Mouse (Mus musculus): Measurements from ENCODE around the gene Tmem82. TPM values are rescaled to one million over a fixed set of nuclear protein-coding genes. Genes with fewer than 3 reads are reported as not detected.

The Tmem82 gene
- polyA plus RNA-seq, 1 experiment from 2014 or later = not detected

DNA sequence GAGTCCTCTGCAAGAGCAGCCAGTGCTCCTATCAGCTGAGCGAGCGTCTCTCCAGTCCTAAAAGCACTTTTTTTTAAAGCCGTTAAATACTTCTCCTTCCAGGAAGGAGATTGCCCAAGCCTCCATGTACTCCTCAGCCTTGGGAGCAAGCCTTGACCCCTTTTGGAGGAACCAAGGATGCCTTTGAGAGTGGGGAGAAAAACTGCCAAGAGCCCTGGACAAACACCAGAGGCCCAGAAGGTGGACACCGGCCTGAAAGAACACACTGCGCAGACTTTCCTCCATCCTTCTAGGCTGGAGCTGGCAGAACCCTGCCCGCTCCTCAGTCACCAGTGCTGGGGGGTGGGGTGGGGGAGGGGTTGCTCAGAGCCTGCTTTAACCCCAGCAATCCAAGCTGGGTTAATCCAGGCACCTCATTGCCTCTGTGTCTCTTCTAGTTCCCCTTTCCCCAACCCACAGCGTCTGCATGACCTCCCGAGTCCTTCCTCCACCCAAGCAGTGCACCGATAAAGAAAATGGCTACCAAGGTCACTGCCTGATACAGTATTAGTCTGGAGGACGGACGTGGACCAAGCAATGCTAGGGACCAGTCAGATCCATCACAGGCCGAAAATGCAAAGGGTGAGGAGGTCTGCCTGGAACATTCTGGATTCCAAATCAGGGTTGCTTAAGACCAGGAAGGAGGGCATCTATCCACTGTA is 37.6 kb upstream of the Tmem82 start:
- DNase-seq (ENCODE audit: low spot score) = no peak
- no peaks in the 10 kb centered on the region for H3K27me3 ChIP-seq (ENCODE audit: control insufficient read depth, insufficient read depth, low read length)
- no peak overlapping the region for H3K9ac ChIP-seq
- no peak overlapping the region for H3K4me2 ChIP-seq (replicated peaks)
- H3K36me3 ChIP-seq (replicated peaks; ENCODE audit: control insufficient read depth, insufficient read depth) = peaks cover 30% of the 10 kb centered on the region
- 90% methylated on average over 12 of the region's 12 CpGs for WGBS
- ATAC-seq (ENCODE audit: low FRiP score) = no peak
- H3K4me1 ChIP-seq (replicated peaks; ENCODE audit: control insufficient read depth, insufficient read depth, low read length) = 0 out of 2 replicates have a peak, but pooled peaks cover 3% of the 10 kb centered on the region
- H3K9me3 ChIP-seq (ENCODE audit: control insufficient read depth, low read length) = no peaks in the 10 kb centered on the region
- no peak overlapping the region for H3K27ac ChIP-seq
- H3K4me3 ChIP-seq (replicated peaks; ENCODE audit: low read length) = no peak overlapping the region

GRCm38 (mm10) chr4:141654509-141654908 is 36.1 kb upstream of the Tmem82 start:
- Histone ChIP-seq H3K9me3 (ENCODE audit: control insufficient read depth, low read length) (no peaks in the 10 kb centered on the region), H3K27ac (peak overlapping the region; percentile 43; the same call in 1 of the 2 replicates), H3K4me1 (replicated peaks; ENCODE audit: control insufficient read depth, insufficient read depth, low read length) (0 out of 2 replicates have a peak, but pooled peaks cover 3% of the 10 kb centered on the region), H3K27me3 (ENCODE audit: control insufficient read depth, insufficient read depth, low read length) (no peaks in the 10 kb centered on the region), H3K4me2 (replicated peaks) (no peak overlapping the region), H3K9ac (no peak overlapping the region), H3K4me3 (replicated peaks; ENCODE audit: low read length) (no peak overlapping the region), H3K36me3 (replicated peaks; ENCODE audit: control insufficient read depth, insufficient read depth) (peaks cover 17% of the 10 kb centered on the region)
- no peak for ATAC-seq (ENCODE audit: low FRiP score)
- 86% methylated on average over 6 of the region's 6 CpGs for WGBS
- DNase-seq (ENCODE audit: low spot score) = no peak

DNA sequence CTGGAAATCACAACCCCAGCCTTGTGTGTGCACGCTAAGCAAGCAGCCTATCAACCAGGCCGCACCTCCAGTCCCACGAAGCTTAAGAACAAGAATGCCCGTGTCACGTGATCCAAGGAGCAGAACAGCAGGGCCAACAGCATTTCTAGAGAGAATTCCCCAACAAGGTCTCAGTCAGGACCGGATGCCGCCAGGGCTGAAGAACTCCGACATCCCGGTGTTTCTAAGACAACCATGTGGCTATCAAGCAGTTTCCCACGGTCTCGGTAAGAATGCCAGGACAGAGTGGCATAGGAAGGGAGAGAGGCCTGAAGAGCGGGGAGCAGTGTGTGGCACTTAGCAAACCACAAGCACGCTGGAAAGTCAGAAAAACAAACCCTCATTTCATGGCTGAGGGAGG is 35.4 kb upstream of the Tmem82 start:
- Histone ChIP-seq H3K9ac (no peak overlapping the region), H3K4me2 (replicated peaks) (no peak overlapping the region), H3K27ac (peak overlapping the region; percentile 43; the same call in 1 of the 2 replicates), H3K4me1 (replicated peaks; ENCODE audit: control insufficient read depth, insufficient read depth, low read length) (peaks cover 3% of the 10 kb centered on the region; the same call in 1 of the 2 replicates), H3K27me3 (ENCODE audit: control insufficient read depth, insufficient read depth, low read length) (no peaks in the 10 kb centered on the region), H3K36me3 (replicated peaks; ENCODE audit: control insufficient read depth, insufficient read depth) (peaks cover 17% of the 10 kb centered on the region), H3K9me3 (ENCODE audit: control insufficient read depth, low read length) (no peaks in the 10 kb centered on the region), H3K4me3 (replicated peaks; ENCODE audit: low read length) (no peak overlapping the region)
- 83% methylated on average over 13 of the region's 13 CpGs for WGBS
- ATAC-seq (ENCODE audit: low FRiP score) = no peak
- DNase-seq (ENCODE audit: low spot score) = no peak

DNA sequence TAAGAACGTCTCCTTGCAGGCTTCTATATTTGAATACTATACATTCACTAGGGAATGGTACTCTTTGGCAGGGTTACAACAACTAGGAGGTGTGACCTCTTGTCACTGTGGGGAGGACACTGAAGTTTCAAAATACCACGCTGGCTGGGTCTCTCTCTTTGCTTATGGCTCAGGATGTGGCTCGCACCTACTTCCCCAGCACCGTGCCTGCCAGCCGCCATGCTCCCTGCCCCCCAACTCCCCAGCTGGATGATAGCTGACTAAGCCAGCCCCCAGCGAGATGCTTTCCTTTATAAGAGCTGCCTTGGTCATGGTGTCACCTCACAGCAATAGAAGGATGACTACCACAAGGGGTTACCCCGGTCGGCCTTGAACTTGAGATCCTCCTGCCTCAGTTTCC is 34.6 kb upstream of the Tmem82 start:
- H3K27me3 ChIP-seq (ENCODE audit: control insufficient read depth, insufficient read depth, low read length) = no peaks in the 10 kb centered on the region
- no peaks in the 10 kb centered on the region for H3K9me3 ChIP-seq (ENCODE audit: control insufficient read depth, low read length)
- no peak overlapping the region for H3K27ac ChIP-seq
- 92% methylated on average over 8 of the region's 8 CpGs for whole genome bisulfite sequencing
- no peak overlapping the region for H3K9ac ChIP-seq
- DNase-seq (ENCODE audit: low spot score) (no peak), ATAC-seq (ENCODE audit: low FRiP score) (no peak)
- H3K4me2 ChIP-seq (replicated peaks) = no peak overlapping the region
- no peak overlapping the region for H3K4me3 ChIP-seq (replicated peaks; ENCODE audit: low read length)
- peaks cover 3% of the 10 kb centered on the region; the same call in 1 of the 2 replicates for H3K4me1 ChIP-seq (replicated peaks; ENCODE audit: control insufficient read depth, insufficient read depth, low read length)
- peaks cover 17% of the 10 kb centered on the region for H3K36me3 ChIP-seq (replicated peaks; ENCODE audit: control insufficient read depth, insufficient read depth)

GRCm38 (mm10) chr4:141651944-141652343 is 33.5 kb upstream of the Tmem82 start:
- ATAC-seq (ENCODE audit: low FRiP score) (no peak), DNase-seq (ENCODE audit: low spot score) (no peak)
- Histone ChIP-seq H3K4me3 (replicated peaks; ENCODE audit: low read length) (no peak overlapping the region), H3K27ac (no peak overlapping the region), H3K4me1 (replicated peaks; ENCODE audit: control insufficient read depth, insufficient read depth, low read length) (peaks cover 3% of the 10 kb centered on the region; the same call in 1 of the 2 replicates), H3K4me2 (replicated peaks) (no peak overlapping the region), H3K36me3 (replicated peaks; ENCODE audit: control insufficient read depth, insufficient read depth) (peaks cover 17% of the 10 kb centered on the region), H3K9me3 (ENCODE audit: control insufficient read depth, low read length) (no peaks in the 10 kb centered on the region), H3K9ac (no peak overlapping the region), H3K27me3 (ENCODE audit: control insufficient read depth, insufficient read depth, low read length) (no peaks in the 10 kb centered on the region)
- 84% methylated on average over 10 of the region's 10 CpGs for WGBS

GRCm38 (mm10) chr4:141651286-141651685 is 32.9 kb upstream of the Tmem82 start:
- peaks cover 15% of the 10 kb centered on the region for H3K36me3 ChIP-seq (replicated peaks; ENCODE audit: control insufficient read depth, insufficient read depth)
- H3K9me3 ChIP-seq (ENCODE audit: control insufficient read depth, low read length) = no peaks in the 10 kb centered on the region
- H3K4me1 ChIP-seq (replicated peaks; ENCODE audit: control insufficient read depth, insufficient read depth, low read length) = peaks cover 3% of the 10 kb centered on the region; the same call in 1 of the 2 replicates
- H3K4me2 ChIP-seq (replicated peaks) = no peak overlapping the region
- no peak overlapping the region; the same call in 1 of the 2 replicates for H3K27ac ChIP-seq
- no peaks in the 10 kb centered on the region for H3K27me3 ChIP-seq (ENCODE audit: control insufficient read depth, insufficient read depth, low read length)
- no peak overlapping the region for H3K9ac ChIP-seq
- H3K4me3 ChIP-seq (replicated peaks; ENCODE audit: low read length) = no peak overlapping the region
- whole genome bisulfite sequencing = 84% methylated on average over 6 of the region's 6 CpGs
- ATAC-seq (ENCODE audit: low FRiP score) = no peak
- DNase-seq (ENCODE audit: low spot score) = no peak

GRCm38 (mm10) chr4:141649244-141649643 is 30.8 kb upstream of the Tmem82 start:
- Histone ChIP-seq H3K4me2 (replicated peaks) (no peak overlapping the region), H3K4me3 (replicated peaks; ENCODE audit: low read length) (no peak overlapping the region), H3K36me3 (replicated peaks; ENCODE audit: control insufficient read depth, insufficient read depth) (peaks cover 12% of the 10 kb centered on the region), H3K9ac (no peak overlapping the region), H3K27ac (0 out of 2 replicates have a peak overlapping the region, but pooled peaks have one; percentile 43), H3K9me3 (ENCODE audit: control insufficient read depth, low read length) (no peaks in the 10 kb centered on the region), H3K27me3 (ENCODE audit: control insufficient read depth, insufficient read depth, low read length) (no peaks in the 10 kb centered on the region), H3K4me1 (replicated peaks; ENCODE audit: control insufficient read depth, insufficient read depth, low read length) (peaks cover 6% of the 10 kb centered on the region)
- DNase-seq (ENCODE audit: low spot score) = peak; percentile 35
- no peak for ATAC-seq (ENCODE audit: low FRiP score)
- 64% methylated on average over 6 of the region's 6 CpGs for WGBS

GRCm38 (mm10) chr4:141648262-141648661 is 29.8 kb upstream of the Tmem82 start:
- Histone ChIP-seq H3K36me3 (replicated peaks; ENCODE audit: control insufficient read depth, insufficient read depth) (peaks cover 3% of the 10 kb centered on the region), H3K9ac (no peak overlapping the region), H3K4me2 (replicated peaks) (no peak overlapping the region), H3K4me3 (replicated peaks; ENCODE audit: low read length) (no peak overlapping the region), H3K27ac (no peak overlapping the region), H3K4me1 (replicated peaks; ENCODE audit: control insufficient read depth, insufficient read depth, low read length) (peaks cover 15% of the 10 kb centered on the region), H3K9me3 (ENCODE audit: control insufficient read depth, low read length) (no peaks in the 10 kb centered on the region), H3K27me3 (ENCODE audit: control insufficient read depth, insufficient read depth, low read length) (no peaks in the 10 kb centered on the region)
- 87% methylated on average over 5 of the region's 5 CpGs for WGBS
- ATAC-seq (ENCODE audit: low FRiP score) (no peak), DNase-seq (ENCODE audit: low spot score) (no peak)

GRCm38 (mm10) chr4:141647187-141647586 is 28.8 kb upstream of the Tmem82 start:
- Histone ChIP-seq H3K4me1 (replicated peaks; ENCODE audit: control insufficient read depth, insufficient read depth, low read length) (peaks cover 15% of the 10 kb centered on the region), H3K36me3 (replicated peaks; ENCODE audit: control insufficient read depth, insufficient read depth) (peaks cover 9% of the 10 kb centered on the region), H3K27ac (no peak overlapping the region), H3K4me3 (replicated peaks; ENCODE audit: low read length) (no peak overlapping the region), H3K4me2 (replicated peaks) (no peak overlapping the region), H3K9me3 (ENCODE audit: control insufficient read depth, low read length) (no peaks in the 10 kb centered on the region), H3K9ac (no peak overlapping the region), H3K27me3 (ENCODE audit: control insufficient read depth, insufficient read depth, low read length) (no peaks in the 10 kb centered on the region)
- no peak for ATAC-seq (ENCODE audit: low FRiP score)
- 93% methylated on average over 3 of the region's 3 CpGs for WGBS
- no peak for DNase-seq (ENCODE audit: low spot score)

Data from hindbrain, embryonic 14.5 days (tissue).